Mouse (Mus musculus): ENCODE measurements at regions not wholly inside any gene's neighbourhood (a gene's known extent, or its start where the extent isn't known, plus 50 kb on each side); places are given as distances from the start of the nearest gene placed in this dataset.

GRCm38 (mm10) chr15:69632306-69632705 lies 3131.6 kb upstream of the Lrrc6 start:
- ATAC-seq (replicated peaks; ENCODE audit: poor library complexity, severe bottlenecking): no peak

- ATAC-seq (replicated peaks; ENCODE audit: poor library complexity, severe bottlenecking): peak; percentile 57
Observed at GRCm38 (mm10) chr15:69617998-69618397, 3117.3 kb upstream of the Lrrc6 start.

- ATAC-seq (replicated peaks; ENCODE audit: poor library complexity, severe bottlenecking): peak; percentile 81
Observed at GRCm38 (mm10) chr15:69614048-69614447, 3113.3 kb upstream of the Lrrc6 start.

GRCm38 (mm10) chr15:69591219-69592006 lies 3090.7 kb upstream of the Lrrc6 start:
- no peak for ATAC-seq (replicated peaks; ENCODE audit: poor library complexity, severe bottlenecking)

- ATAC-seq (replicated peaks; ENCODE audit: poor library complexity, severe bottlenecking): no peak
Observed at GRCm38 (mm10) chr15:69588084-69588483, 3087.4 kb upstream of the Lrrc6 start.

GRCm38 (mm10) chr15:69576742-69577141 lies 3076.0 kb upstream of the Lrrc6 start:
- no peak for ATAC-seq (replicated peaks; ENCODE audit: poor library complexity, severe bottlenecking)

GRCm38 (mm10) chr15:69575611-69576153 lies 3075.0 kb upstream of the Lrrc6 start:
- 0 out of 2 replicates have a peak, but pooled peaks have one; percentile 12 for ATAC-seq (replicated peaks; ENCODE audit: poor library complexity, severe bottlenecking)

GRCm38 (mm10) chr15:69554171-69554570 lies 3053.5 kb upstream of the Lrrc6 start:
- no peak for ATAC-seq (replicated peaks; ENCODE audit: poor library complexity, severe bottlenecking)

- ATAC-seq (replicated peaks; ENCODE audit: poor library complexity, severe bottlenecking): no peak
Observed at GRCm38 (mm10) chr15:69552062-69552628, 3051.4 kb upstream of the Lrrc6 start.

- ATAC-seq (replicated peaks; ENCODE audit: poor library complexity, severe bottlenecking): no peak
Observed at GRCm38 (mm10) chr15:69551012-69551411, 3050.3 kb upstream of the Lrrc6 start.

GRCm38 (mm10) chr15:69526441-69527094 lies 3025.9 kb upstream of the Lrrc6 start:
- no peak for ATAC-seq (replicated peaks; ENCODE audit: poor library complexity, severe bottlenecking)

GRCm38 (mm10) chr15:69484421-69485074 lies 2983.8 kb upstream of the Lrrc6 start:
- ATAC-seq (replicated peaks; ENCODE audit: poor library complexity, severe bottlenecking): no peak

GRCm38 (mm10) chr15:69483096-69483495 lies 2982.4 kb upstream of the Lrrc6 start:
- ATAC-seq (replicated peaks; ENCODE audit: poor library complexity, severe bottlenecking): peak; percentile 81

- no peak for ATAC-seq (replicated peaks; ENCODE audit: poor library complexity, severe bottlenecking)
Observed at GRCm38 (mm10) chr15:69481087-69481486, 2980.4 kb upstream of the Lrrc6 start.

GRCm38 (mm10) chr15:69477050-69477449 lies 2976.3 kb upstream of the Lrrc6 start:
- ATAC-seq (replicated peaks; ENCODE audit: poor library complexity, severe bottlenecking): peak; percentile 91

- ATAC-seq (replicated peaks; ENCODE audit: poor library complexity, severe bottlenecking): no peak
Observed at GRCm38 (mm10) chr15:69469566-69469965, 2968.9 kb upstream of the Lrrc6 start.

GRCm38 (mm10) chr15:69460581-69461194 lies 2960.0 kb upstream of the Lrrc6 start:
- ATAC-seq (replicated peaks; ENCODE audit: poor library complexity, severe bottlenecking): no peak

- no peak for ATAC-seq (replicated peaks; ENCODE audit: poor library complexity, severe bottlenecking)
Observed at GRCm38 (mm10) chr15:69457473-69457872, 2956.8 kb upstream of the Lrrc6 start.

- no peak for ATAC-seq (replicated peaks; ENCODE audit: poor library complexity, severe bottlenecking)
Observed at GRCm38 (mm10) chr15:69456191-69456770, 2955.6 kb upstream of the Lrrc6 start.

- ATAC-seq (replicated peaks; ENCODE audit: poor library complexity, severe bottlenecking): no peak
Observed at GRCm38 (mm10) chr15:69441008-69441407, 2940.3 kb upstream of the Lrrc6 start.
